Mouse (Mus musculus): ENCODE results near the gene Cenpb. TPM values are rescaled to one million over a fixed set of nuclear protein-coding genes. Genes with fewer than 3 reads are reported as not detected.

Cenpb gene
- total RNA-seq, 1 experiment: 38.5 TPM

- Histone ChIP-seq H3K4me3 (ENCODE audit: insufficient read depth in 1 of 2, low read depth in 1 of 2, low read length in 2 of 2, poor library complexity in 1 of 2, severe bottlenecking in 1 of 2) (peak overlapping the region; percentile 75 to 80), H3K9ac (ENCODE audit: insufficient read depth, low read depth, low read length, poor library complexity, severe bottlenecking) (peak overlapping the region; percentile 85), H3K9me3 (ENCODE audit: control insufficient read depth, insufficient read depth, low read depth, low read length) (no peaks in the 10 kb centered on the region), H3K27ac (ENCODE audit: insufficient read depth, low read depth, low read length, poor library complexity, severe bottlenecking) (no peak overlapping the region; the same call in 1 of the 2 replicates), H3K36me3 (ENCODE audit: control insufficient read depth, insufficient read depth, low read length, poor library complexity, severe bottlenecking) (no peaks in the 10 kb centered on the region), H3K4me1 (ENCODE audit: control insufficient read depth in 2 of 2, insufficient read depth in 2 of 2, low read length in 2 of 2, poor library complexity in 1 of 2) (peaks cover 0 to 6% of the 10 kb centered on the region in 2 experiments; a peak in 1 of 4 replicates)
- no peak for DNase-seq (ENCODE audit: low read depth, low spot score)
- in situ Hi-C loops (cut with MboI; ENCODE audit: low sequenced_read_pairs in 2 of 2, unreplicated experiment in 2 of 2): no loop called here
- no peak for TF ChIP-seq CHD2 (IDR thresholded peaks at IDR 0.05; ENCODE audit: low read depth, low read length)
- no peak for TF ChIP-seq ZC3H11A (IDR thresholded peaks at IDR 0.05; ENCODE audit: borderline replicate concordance, low read depth, low read length)
- TF ChIP-seq ZNF384 (IDR thresholded peaks at IDR 0.05; ENCODE audit: low read depth, low read length): no peak
- TF ChIP-seq HCFC1 (IDR thresholded peaks at IDR 0.05; ENCODE audit: borderline replicate concordance, insufficient read depth, low read length): no peak
- TF ChIP-seq MAFK (IDR thresholded peaks at IDR 0.05; ENCODE audit: insufficient read depth, low read depth, low read length): no peak
Observed at GRCm38 (mm10) chr2:131160671-131161111, 19.2 kb downstream of the Cenpb start.

- in situ Hi-C loops (cut with MboI; ENCODE audit: low sequenced_read_pairs in 2 of 2, unreplicated experiment in 2 of 2): no loop called here
- DNase-seq (ENCODE audit: low read depth, low spot score): peak; percentile 99
- Histone ChIP-seq H3K4me1 (ENCODE audit: control insufficient read depth in 2 of 2, insufficient read depth in 2 of 2, low read length in 2 of 2, poor library complexity in 1 of 2) (peaks cover 0 to 6% of the 10 kb centered on the region in 2 experiments; a peak in 1 of 4 replicates), H3K9ac (ENCODE audit: insufficient read depth, low read depth, low read length, poor library complexity, severe bottlenecking) (peak within 1 kb of the TSS; percentile 85), H3K27ac (ENCODE audit: insufficient read depth, low read depth, low read length, poor library complexity, severe bottlenecking) (peak within 1 kb of the TSS; percentile 72), H3K4me3 (ENCODE audit: insufficient read depth in 1 of 2, low read depth in 1 of 2, low read length in 2 of 2, poor library complexity in 1 of 2, severe bottlenecking in 1 of 2) (peak within 1 kb of the TSS; percentile 80 to 82), H3K36me3 (ENCODE audit: control insufficient read depth, insufficient read depth, low read length, poor library complexity, severe bottlenecking) (no peaks in the 10 kb centered on the region; the same call in 1 of the 2 replicates), H3K9me3 (ENCODE audit: control insufficient read depth, insufficient read depth, low read depth, low read length) (no peaks in the 10 kb centered on the region)
- TF ChIP-seq ZC3H11A (IDR thresholded peaks at IDR 0.05; ENCODE audit: borderline replicate concordance, low read depth, low read length) (no peak), CHD2 (IDR thresholded peaks at IDR 0.05; ENCODE audit: low read depth, low read length) (no peak; the same call in 1 of the 2 replicates), HCFC1 (IDR thresholded peaks at IDR 0.05; ENCODE audit: borderline replicate concordance, insufficient read depth, low read length) (peak; percentile 30; the same call in 1 of the 2 replicates)
Observed at GRCm38 (mm10) chr2:131159938-131160581, 19.8 kb downstream of the Cenpb start, which contains the start of gene 1700037H04Rik. TSS of gene 1700037H04Rik (minus strand) at chr2:131160081.

- Histone ChIP-seq H3K36me3 (ENCODE audit: control insufficient read depth, insufficient read depth, low read length, poor library complexity, severe bottlenecking) (peaks cover 4% of the 10 kb centered on the region), H3K4me1 (ENCODE audit: control insufficient read depth in 2 of 2, insufficient read depth in 2 of 2, low read length in 2 of 2, poor library complexity in 1 of 2) (peaks cover 0 to 6% of the 10 kb centered on the region in 2 experiments; a peak in 1 of 4 replicates), H3K4me3 (ENCODE audit: insufficient read depth in 1 of 2, low read depth in 1 of 2, low read length in 2 of 2, poor library complexity in 1 of 2, severe bottlenecking in 1 of 2) (peak overlapping the region; percentile 80 to 82), H3K9me3 (ENCODE audit: control insufficient read depth, insufficient read depth, low read depth, low read length) (no peaks in the 10 kb centered on the region), H3K27ac (ENCODE audit: insufficient read depth, low read depth, low read length, poor library complexity, severe bottlenecking) (no peak overlapping the region; the same call in 1 of the 2 replicates), H3K9ac (ENCODE audit: insufficient read depth, low read depth, low read length, poor library complexity, severe bottlenecking) (peak overlapping the region; percentile 85)
- DNase-seq (ENCODE audit: low read depth, low spot score): no peak
- no peak for TF ChIP-seq CHD2 (IDR thresholded peaks at IDR 0.05; ENCODE audit: low read depth, low read length)
- TF ChIP-seq MAFK (IDR thresholded peaks at IDR 0.05; ENCODE audit: insufficient read depth, low read depth, low read length): no peak
- TF ChIP-seq HCFC1 (IDR thresholded peaks at IDR 0.05; ENCODE audit: borderline replicate concordance, insufficient read depth, low read length): no peak
- no peak for TF ChIP-seq ZNF384 (IDR thresholded peaks at IDR 0.05; ENCODE audit: low read depth, low read length)
- in situ Hi-C loops (cut with MboI; ENCODE audit: low sequenced_read_pairs in 2 of 2, unreplicated experiment in 2 of 2): no loop called here
Observed at GRCm38 (mm10) chr2:131159491-131159910, 20.4 kb downstream of the Cenpb start.

GRCm38 (mm10) chr2:131156987-131157386, 22.9 kb downstream of the Cenpb start:
- Histone ChIP-seq H3K27ac (ENCODE audit: insufficient read depth, low read depth, low read length, poor library complexity, severe bottlenecking) (no peak overlapping the region), H3K9me3 (ENCODE audit: control insufficient read depth, insufficient read depth, low read depth, low read length) (no peaks in the 10 kb centered on the region), H3K4me1 (ENCODE audit: control insufficient read depth in 2 of 2, insufficient read depth in 2 of 2, low read length in 2 of 2, poor library complexity in 1 of 2) (peaks cover 3 to 16% of the 10 kb centered on the region in 2 experiments), H3K4me3 (ENCODE audit: insufficient read depth in 1 of 2, low read depth in 1 of 2, low read length in 2 of 2, poor library complexity in 1 of 2, severe bottlenecking in 1 of 2) (no peak overlapping the region), H3K36me3 (ENCODE audit: control insufficient read depth, insufficient read depth, low read length, poor library complexity, severe bottlenecking) (peaks cover 8% of the 10 kb centered on the region), H3K9ac (ENCODE audit: insufficient read depth, low read depth, low read length, poor library complexity, severe bottlenecking) (no peak overlapping the region)
- in situ Hi-C loops (cut with MboI; ENCODE audit: low sequenced_read_pairs in 2 of 2, unreplicated experiment in 2 of 2): no loop called here
- DNase-seq (ENCODE audit: low read depth, low spot score): no peak
- TF ChIP-seq ZC3H11A (IDR thresholded peaks at IDR 0.05; ENCODE audit: borderline replicate concordance, low read depth, low read length) (no peak), ZNF384 (IDR thresholded peaks at IDR 0.05; ENCODE audit: low read depth, low read length) (no peak), MAFK (IDR thresholded peaks at IDR 0.05; ENCODE audit: insufficient read depth, low read depth, low read length) (no peak), CHD2 (IDR thresholded peaks at IDR 0.05; ENCODE audit: low read depth, low read length) (no peak), HCFC1 (IDR thresholded peaks at IDR 0.05; ENCODE audit: borderline replicate concordance, insufficient read depth, low read length) (no peak)

All from ES-E14 (cell line).